Mouse (Mus musculus): ENCODE measurements around the gene Txndc15. TPM values are rescaled to one million over a fixed set of nuclear protein-coding genes. Genes with fewer than 3 reads are reported as not detected.

Gene Txndc15
- polyA plus RNA-seq, 1 experiment = 63.9 TPM

GRCm38 (mm10) chr13:55757645-55758044 lies 43.2 kb downstream of the Txndc15 start:
- TF ChIP-seq POLR2A (IDR thresholded peaks at IDR 0.05; ENCODE audit: extremely low read depth, insufficient read depth, low read length) (no peak), CTCF (IDR thresholded peaks at IDR 0.05; ENCODE audit: extremely low read depth, insufficient read depth, low read length) (no peak)
- Histone ChIP-seq H3K4me3 (ENCODE audit: insufficient read depth, low read length) (no peak overlapping the region), H3K4me1 (ENCODE audit: control insufficient read depth, insufficient read depth, low read length) (no peaks in the 10 kb centered on the region), H3K27ac (ENCODE audit: insufficient read depth, low read length) (no peak overlapping the region)

- Histone ChIP-seq H3K27ac (ENCODE audit: insufficient read depth, low read length) (no peak overlapping the region), H3K4me1 (ENCODE audit: control insufficient read depth, insufficient read depth, low read length) (no peaks in the 10 kb centered on the region), H3K4me3 (ENCODE audit: insufficient read depth, low read length) (no peak overlapping the region)
- no peak for TF ChIP-seq CTCF (IDR thresholded peaks at IDR 0.05; ENCODE audit: extremely low read depth, insufficient read depth, low read length)
These were observed 46.1 kb downstream of the Txndc15 start for GRCm38 (mm10) chr13:55760576-55760975.

- H3K27ac ChIP-seq (ENCODE audit: insufficient read depth, low read length) = no peak overlapping the region
- no peak for TF ChIP-seq POLR2A (IDR thresholded peaks at IDR 0.05; ENCODE audit: extremely low read depth, insufficient read depth, low read length)
- no peak for TF ChIP-seq CTCF (IDR thresholded peaks at IDR 0.05; ENCODE audit: extremely low read depth, insufficient read depth, low read length)
- H3K4me1 ChIP-seq (ENCODE audit: control insufficient read depth, insufficient read depth, low read length) = no peaks in the 10 kb centered on the region
- H3K4me3 ChIP-seq (ENCODE audit: insufficient read depth, low read length) = no peak overlapping the region
These were observed 47.0 kb downstream of the Txndc15 start for GRCm38 (mm10) chr13:55761486-55761885.

- Histone ChIP-seq H3K4me3 (ENCODE audit: insufficient read depth, low read length) (no peak overlapping the region), H3K4me1 (ENCODE audit: control insufficient read depth, insufficient read depth, low read length) (no peaks in the 10 kb centered on the region), H3K27ac (ENCODE audit: insufficient read depth, low read length) (no peak overlapping the region)
- TF ChIP-seq POLR2A (IDR thresholded peaks at IDR 0.05; ENCODE audit: extremely low read depth, insufficient read depth, low read length) (no peak), CTCF (IDR thresholded peaks at IDR 0.05; ENCODE audit: extremely low read depth, insufficient read depth, low read length) (no peak)
These were observed 59.9 kb downstream of the Txndc15 start for GRCm38 (mm10) chr13:55774352-55774751.

GRCm38 (mm10) chr13:55775056-55775455 lies 60.6 kb downstream of the Txndc15 start:
- Histone ChIP-seq H3K27ac (ENCODE audit: insufficient read depth, low read length) (no peak overlapping the region), H3K4me1 (ENCODE audit: control insufficient read depth, insufficient read depth, low read length) (no peaks in the 10 kb centered on the region), H3K4me3 (ENCODE audit: insufficient read depth, low read length) (no peak overlapping the region)
- TF ChIP-seq POLR2A (IDR thresholded peaks at IDR 0.05; ENCODE audit: extremely low read depth, insufficient read depth, low read length) = no peak
- no peak for TF ChIP-seq CTCF (IDR thresholded peaks at IDR 0.05; ENCODE audit: extremely low read depth, insufficient read depth, low read length)

Other genes with a start within 250 kb of the Txndc15 start
- 336 and 368 TPM in 2 replicates for gene Dbn1, start 226.5 kb upstream of the Txndc15 start, polyA plus RNA-seq (2012; rRNA removed)
- 168 and 171 TPM in 2 replicates for gene Pdlim7, start 201.0 kb upstream of the Txndc15 start, polyA plus RNA-seq (2012; rRNA removed)
- gene Dok3, start 185.4 kb upstream of the Txndc15 start, polyA plus RNA-seq (2012; rRNA removed) = 15.6 and 16.8 TPM in 2 replicates
- gene Ddx41, start 178.0 kb upstream of the Txndc15 start, polyA plus RNA-seq (2012; rRNA removed) = 81.1 and 87.4 TPM in 2 replicates
- 138 and 157 TPM in 2 replicates for gene Fam193b, start 143.5 kb upstream of the Txndc15 start, polyA plus RNA-seq (2012; rRNA removed)
- gene Tmed9, start 140.9 kb upstream of the Txndc15 start, polyA plus RNA-seq (2012; rRNA removed) = 111 and 125 TPM in 2 replicates
- gene B4galt7, start 114.8 kb upstream of the Txndc15 start, polyA plus RNA-seq (2012; rRNA removed) = 30.8 and 31.1 TPM in 2 replicates
- gene Caml, start 91.6 kb upstream of the Txndc15 start, polyA plus RNA-seq (2012; rRNA removed) = 67.2 and 73.7 TPM in 2 replicates
- gene Ddx46, start 79.6 kb upstream of the Txndc15 start, polyA plus RNA-seq (2012; rRNA removed) = 44.5 and 48.3 TPM in 2 replicates
- gene B230219D22Rik, start 21.5 kb upstream of the Txndc15 start, polyA plus RNA-seq (2012; rRNA removed) = 62.5 and 65.3 TPM in 2 replicates
- gene Pcbd2, start 12.7 kb downstream of the Txndc15 start, polyA plus RNA-seq (2012; rRNA removed) = 31.6 and 32.2 TPM in 2 replicates
- gene Catsper3, start 69.9 kb downstream of the Txndc15 start, polyA plus RNA-seq (2012; rRNA removed) = 0.38 and 0.44 TPM in 2 replicates
- gene Pitx1, start 121.5 kb downstream of the Txndc15 start, polyA plus RNA-seq (2012; rRNA removed) = not detected in 2 replicates

Measured in cortical plate, adult 2 months (tissue).